Mouse (Mus musculus) liver, embryonic 15.5 days (tissue): ENCODE measurements around the gene Cog6. TPM values are rescaled to one million over a fixed set of nuclear protein-coding genes. Genes with fewer than 3 reads are reported as not detected.

Experiments
- ATAC-seq: fragments of 200-750 bp; cut with Nextera tagmentation; 2 replicates; pipeline ENCODE4 v1.8.0; 2017; ENCODE audit warnings: moderate number of reproducible peaks, mild to moderate bottlenecking, moderate library complexity; ENCODE audit not compliant: insufficient read depth
- H3K27ac ChIP-seq: fragments of 300-500 bp; sonication (generic); replicated peaks from 2 replicates; pipeline ENCODE4 v1.5.1; 2015; ENCODE audit warnings: mild to moderate bottlenecking, inconsistent platforms
- H3K27me3 ChIP-seq: fragments of 300-500 bp; sonication (generic); 2 replicates; pipeline ENCODE4 v1.6.1; 2015; ENCODE audit warnings: mild to moderate bottlenecking, inconsistent platforms
- H3K36me3 ChIP-seq: fragments of 300-500 bp; sonication (generic); replicated peaks from 2 replicates; pipeline ENCODE4 v1.6.1; 2015; ENCODE audit warnings: moderate library complexity, mild to moderate bottlenecking, inconsistent platforms
- H3K4me1 ChIP-seq: fragments of 300-500 bp; sonication (generic); replicated peaks from 2 replicates; pipeline ENCODE4 v1.6.1; 2015; ENCODE audit warnings: inconsistent platforms
- H3K4me2 ChIP-seq: fragments of 300-500 bp; sonication (generic); 2 replicates; pipeline ENCODE4 v1.6.1; 2015; ENCODE audit warnings: moderate library complexity, mild to moderate bottlenecking, inconsistent platforms
- H3K4me3 ChIP-seq: fragments of 300-500 bp; sonication (generic); replicated peaks from 2 replicates; pipeline ENCODE4 v1.5.1; 2015; ENCODE audit warnings: mild to moderate bottlenecking, inconsistent platforms
- H3K9ac ChIP-seq: fragments of 300-500 bp; sonication (generic); 2 replicates; pipeline ENCODE4 v1.6.1; 2015; ENCODE audit warnings: moderate library complexity, mild to moderate bottlenecking, inconsistent platforms
- H3K9me3 ChIP-seq: fragments of 300-500 bp; sonication (generic); replicated peaks from 2 replicates; pipeline ENCODE4 v1.6.1; 2016; ENCODE audit warnings: inconsistent platforms
- WGBS: fragments of 180-500 bp; shearing (Covaris S2); methylation state at CpG from one replicate; pipeline ENCODE4 v1.1.7; 2015; ENCODE audit warnings: mixed read lengths; ENCODE audit not compliant: insufficient replicate concordance; 5-methylcytosine and 5-hydroxymethylcytosine counted together
- polyA plus RNA-seq: library from polyadenylated mRNA; unstranded; fragments of >200 nt; fragmentation: Nextera tagmentation; extraction: Ambion mirVana; gene quantifications from 2 replicates; pipeline ENCODE4 v1.2.1, GENCODE M21; 2015

The Cog6 gene
- polyA plus RNA-seq, 1 experiment from 2014 or later, result 13.4 TPM

DNA sequence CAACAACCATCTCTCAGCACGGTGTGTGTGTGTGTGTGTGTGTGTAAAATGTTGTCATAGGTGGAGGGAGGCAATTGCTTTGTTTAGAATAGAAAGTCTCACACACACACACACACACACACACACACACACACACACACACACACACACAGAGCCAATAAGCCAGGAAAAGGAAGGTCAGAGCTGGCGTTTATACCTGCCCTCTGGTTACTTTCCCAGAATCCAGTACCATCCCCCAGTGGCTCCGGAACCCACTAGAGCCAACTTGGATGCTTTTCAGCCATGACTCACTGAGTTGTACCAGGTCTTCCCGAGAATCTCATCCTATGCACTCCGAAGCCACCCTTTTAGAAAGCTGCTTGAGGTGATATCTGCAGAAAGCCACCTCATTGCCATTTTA, 78.6 kb downstream of the Cog6 start:
- Histone ChIP-seq H3K4me3 (no peak overlapping the region), H3K9me3 (no peaks in the 10 kb centered on the region), H3K36me3 (no peaks in the 10 kb centered on the region), H3K4me1 (no peaks in the 10 kb centered on the region), H3K4me2 (no peak overlapping the region), H3K27me3 (no peaks in the 10 kb centered on the region), H3K27ac (no peak overlapping the region), H3K9ac (no peak overlapping the region)
- no peak for ATAC-seq
- WGBS, result 56% methylated on average over 5 of the region's 5 CpGs

DNA sequence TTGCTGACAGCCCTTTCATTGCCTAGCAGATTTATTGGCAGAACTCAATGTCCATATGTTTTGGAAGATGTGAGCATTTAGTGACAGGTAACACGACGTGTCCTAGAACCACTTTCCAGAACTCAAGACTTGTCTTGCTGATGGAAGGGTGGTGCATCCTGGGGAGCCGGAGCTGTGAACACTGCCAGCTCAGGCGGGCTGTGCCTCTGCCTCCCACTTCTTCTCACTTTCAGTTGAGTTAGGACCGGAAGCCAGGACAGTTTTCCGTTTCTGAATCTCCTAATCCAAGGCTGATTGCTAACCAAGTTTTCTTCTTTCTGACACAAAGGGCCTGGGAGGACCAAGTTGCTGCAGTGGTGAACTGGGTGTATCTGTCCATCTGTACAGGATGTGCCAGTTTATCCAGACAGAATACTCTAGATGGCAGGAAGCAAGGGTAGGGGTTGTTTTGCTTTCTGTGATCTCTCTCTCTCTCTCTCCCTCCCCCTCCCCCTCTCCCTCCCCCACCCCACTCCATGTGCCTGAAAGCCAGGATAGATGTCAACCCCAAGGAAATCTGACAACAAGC, 79.2 kb downstream of the Cog6 start:
- Histone ChIP-seq H3K36me3 (no peaks in the 10 kb centered on the region), H3K9me3 (no peaks in the 10 kb centered on the region), H3K27ac (no peak overlapping the region), H3K27me3 (no peaks in the 10 kb centered on the region), H3K4me2 (no peak overlapping the region), H3K9ac (no peak overlapping the region), H3K4me3 (no peak overlapping the region), H3K4me1 (no peaks in the 10 kb centered on the region)
- 52% methylated on average over 6 of the region's 6 CpGs for WGBS
- ATAC-seq, result no peak

DNA sequence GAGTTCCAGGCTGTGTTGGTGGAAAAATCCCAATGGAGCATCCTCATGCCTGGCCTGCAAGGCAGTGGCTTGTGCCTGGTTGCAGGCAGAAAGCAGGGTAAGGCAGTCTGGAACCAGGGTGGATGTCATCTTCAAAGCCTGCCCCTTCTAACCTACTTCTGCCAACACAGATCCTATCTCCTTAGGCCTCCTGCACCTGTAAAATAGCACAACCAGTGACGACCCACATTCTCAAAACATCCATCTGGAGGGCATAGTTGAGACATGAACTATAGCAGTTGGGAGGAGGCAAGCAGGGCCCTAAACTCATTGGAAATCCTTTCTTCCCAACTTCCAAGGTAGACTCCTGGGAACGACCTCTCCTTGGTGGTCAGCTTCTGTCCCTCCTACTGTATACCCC, 85.1 kb downstream of the Cog6 start:
- H3K4me3 ChIP-seq, result no peak overlapping the region
- no peaks in the 10 kb centered on the region for H3K4me1 ChIP-seq
- H3K9me3 ChIP-seq, result no peaks in the 10 kb centered on the region
- ATAC-seq, result no peak
- H3K4me2 ChIP-seq, result no peak overlapping the region
- no peak overlapping the region for H3K27ac ChIP-seq
- no peaks in the 10 kb centered on the region for H3K36me3 ChIP-seq
- 58% methylated on average over 2 of the region's 2 CpGs for WGBS
- no peaks in the 10 kb centered on the region for H3K27me3 ChIP-seq
- H3K9ac ChIP-seq, result no peak overlapping the region

Other genes with a start within 250 kb of the Cog6 start
- 4.3 and 5.5 TPM in 2 replicates for gene Lhfp, start 24.3 kb upstream of the Cog6 start, polyA plus RNA-seq